Mouse (Mus musculus): ENCODE results near the gene E2f2.

The E2f2 gene

GRCm38 (mm10) chr4:136174216-136175193, 2.3 kb downstream of the E2f2 start:
- DNase-seq (ENCODE audit: low spot score in 2 of 2), result no peak

- DNase-seq (ENCODE audit: low spot score in 2 of 2), result no peak
Observed at GRCm38 (mm10) chr4:136176022-136176552, 3.9 kb downstream of the E2f2 start.

GRCm38 (mm10) chr4:136177244-136177611, 5.0 kb downstream of the E2f2 start:
- no peak for DNase-seq (ENCODE audit: low spot score in 2 of 2)

GRCm38 (mm10) chr4:136177612-136178474, 5.6 kb downstream of the E2f2 start:
- no peak for DNase-seq (ENCODE audit: low spot score in 2 of 2)

GRCm38 (mm10) chr4:136178475-136178921, 6.3 kb downstream of the E2f2 start:
- DNase-seq (ENCODE audit: low spot score in 2 of 2), result no peak

GRCm38 (mm10) chr4:136179456-136179855, 7.3 kb downstream of the E2f2 start:
- DNase-seq (ENCODE audit: low spot score in 2 of 2), result no peak

GRCm38 (mm10) chr4:136179998-136180397, 7.8 kb downstream of the E2f2 start:
- peak; percentile 49 to 71 for DNase-seq (ENCODE audit: low spot score in 2 of 2)

GRCm38 (mm10) chr4:136180408-136181330, 8.5 kb downstream of the E2f2 start:
- DNase-seq (ENCODE audit: low spot score in 2 of 2), result peak; percentile 52 to 71

- no peak for DNase-seq (ENCODE audit: low spot score in 2 of 2)
Observed at GRCm38 (mm10) chr4:136181367-136181766, 9.2 kb downstream of the E2f2 start.

GRCm38 (mm10) chr4:136185375-136185774, 13.2 kb downstream of the E2f2 start:
- DNase-seq (ENCODE audit: low spot score in 2 of 2), result no peak

GRCm38 (mm10) chr4:136186315-136186714, 14.1 kb downstream of the E2f2 start:
- DNase-seq (ENCODE audit: low spot score in 2 of 2), result no peak

GRCm38 (mm10) chr4:136186739-136187472, 14.7 kb downstream of the E2f2 start:
- DNase-seq (ENCODE audit: low spot score in 2 of 2), result no peak

- no peak for DNase-seq (ENCODE audit: low spot score in 2 of 2)
Observed at GRCm38 (mm10) chr4:136188973-136189737, 17.0 kb downstream of the E2f2 start.

GRCm38 (mm10) chr4:136189912-136190311, 17.7 kb downstream of the E2f2 start:
- no peak for DNase-seq (ENCODE audit: low spot score in 2 of 2)

GRCm38 (mm10) chr4:136193571-136193970, 21.4 kb downstream of the E2f2 start:
- DNase-seq (ENCODE audit: low spot score in 2 of 2), result no peak

- DNase-seq (ENCODE audit: low spot score in 2 of 2), result no peak
Observed at GRCm38 (mm10) chr4:136195029-136195428, 22.8 kb downstream of the E2f2 start.

GRCm38 (mm10) chr4:136195629-136196028, 23.4 kb downstream of the E2f2 start:
- DNase-seq (ENCODE audit: low spot score in 2 of 2), result no peak

GRCm38 (mm10) chr4:136196201-136196600, 24.0 kb downstream of the E2f2 start:
- no peak for DNase-seq (ENCODE audit: low spot score in 2 of 2)

GRCm38 (mm10) chr4:136198846-136199245, 26.7 kb downstream of the E2f2 start:
- no peak for DNase-seq (ENCODE audit: low spot score in 2 of 2)

All from frontal cortex, postnatal 14 days (tissue).